Mouse (Mus musculus) lung, adult 2 months (tissue): ENCODE measurements around the gene Abcb1a. TPM values are rescaled to one million over a fixed set of nuclear protein-coding genes. Genes with fewer than 3 reads are reported as not detected.

Experiments used
- DNase-seq: peaks from one replicate; pipeline ENCODE4 v3.0.0; 2022
- H3K4me1 ChIP-seq: fragments of 200-500 bp; 2 replicates; pipeline ENCODE4 v1.6.1; 2011; ENCODE audit warnings: low read length; ENCODE audit not compliant: control insufficient read depth, insufficient read depth
- H3K4me3 ChIP-seq: fragments of 200-500 bp; replicated peaks from 2 replicates; pipeline ENCODE3; 2011; ENCODE audit warnings: low read depth, mild to moderate bottlenecking, control low read depth, low read length; ENCODE audit errors: extremely low read depth
- CTCF ChIP-seq: fragments of 200-500 bp; IDR thresholded peaks from 2 replicates; pipeline ENCODE4 v1.5.1; 2011; ENCODE audit warnings: mild to moderate bottlenecking, low read length, control low read depth; ENCODE audit not compliant: insufficient read depth
- POLR2A ChIP-seq: fragments of 200-500 bp; IDR thresholded peaks from 2 replicates; pipeline ENCODE4 v1.6.1; 2011; ENCODE audit warnings: low read depth, mild to moderate bottlenecking, control low read depth, low read length, borderline replicate concordance; ENCODE audit errors: extremely low read depth
- WGBS: fragments of 180-500 bp; shearing (Covaris S2); methylation state at CpG from one replicate; pipeline ENCODE4 v1.1.7; 2018; 5-methylcytosine and 5-hydroxymethylcytosine counted together
- polyA plus RNA-seq: library from polyadenylated mRNA; depleted of rRNA; stranded (reverse); fragments of >200 nt; gene quantifications from 2 replicates; pipeline ENCODE4 v1.2.3, GENCODE M21; 2012; rRNA removed

Gene Abcb1a
- polyA plus RNA-seq, 1 experiment = 15.4 TPM

DNA sequence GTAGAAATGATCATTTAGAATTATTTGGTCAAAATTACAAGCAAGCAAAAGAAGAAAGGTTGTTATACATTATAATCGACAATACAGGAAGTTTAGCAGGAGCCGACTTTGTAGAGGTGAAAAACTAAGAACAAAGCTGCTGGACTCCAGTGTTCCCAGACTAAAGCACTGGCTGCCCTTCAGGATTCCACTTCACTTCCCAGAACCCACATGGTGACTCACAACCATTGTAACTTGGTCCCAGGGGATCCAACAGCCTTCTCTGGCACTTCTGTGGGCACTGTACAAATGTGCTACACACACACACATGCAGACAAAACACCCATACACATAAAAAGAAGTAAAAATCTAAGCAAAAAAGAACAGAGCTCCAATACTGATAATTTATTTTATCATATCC is 118.9 kb downstream of the Abcb1a start:
- H3K4me3 ChIP-seq = no peak overlapping the region
- TF ChIP-seq CTCF = no peak
- TF ChIP-seq POLR2A = no peak
- no peak for DNase-seq
- H3K4me1 ChIP-seq = no peaks in the 10 kb centered on the region
- WGBS = 74% methylated on average over 2 of the region's 2 CpGs

- no peak overlapping the region for H3K4me3 ChIP-seq
- TF ChIP-seq CTCF (no peak), POLR2A (no peak)
These were observed 132.4 kb downstream of the Abcb1a start for GRCm38 (mm10) chr5:8792281-8792680.

More at GRCm38 (mm10) chr5:8792281-8792680, 132.4 kb downstream of the Abcb1a start:
- WGBS = 46% methylated on average over 4 of the region's 4 CpGs
- no peaks in the 10 kb centered on the region for H3K4me1 ChIP-seq
- no peak for DNase-seq

Other genes with a start within 250 kb of the Abcb1a start
- 1.8 TPM in 2 replicates for gene Dbf4, start 237.4 kb upstream of the Abcb1a start, polyA plus RNA-seq
- 1.5 and 2.2 TPM in 2 replicates for gene Slc25a40, start 237.2 kb upstream of the Abcb1a start, polyA plus RNA-seq
- gene Rundc3b, start 37.1 kb upstream of the Abcb1a start, polyA plus RNA-seq = 0.25 and 0.35 TPM in 2 replicates
- 0.92 and 1.5 TPM in 2 replicates for gene Abcb1b, start 138.1 kb downstream of the Abcb1a start, polyA plus RNA-seq
- 0.15 and 0.34 TPM in 2 replicates for gene Abcb4, start 233.6 kb downstream of the Abcb1a start, polyA plus RNA-seq